Mouse (Mus musculus) embryonic facial prominence, embryonic 13.5 days (tissue): ENCODE data around the gene Dnmbp. TPM values are rescaled to one million over a fixed set of nuclear protein-coding genes. Genes with fewer than 3 reads are reported as not detected.

Experiments used
- ATAC-seq: fragments of 200-750 bp; cut with Nextera tagmentation; 2 replicates; pipeline ENCODE4 v1.8.0; 2017; ENCODE audit warnings: low read depth; ENCODE audit not compliant: insufficient number of reproducible peaks, insufficient read depth, low FRiP score, low TSS enrichment
- H3K27ac ChIP-seq: fragments of 300-500 bp; sonication (generic); 2 replicates; pipeline ENCODE4 v1.5.1; 2015; ENCODE audit warnings: moderate library complexity, mild to moderate bottlenecking, inconsistent platforms
- H3K27me3 ChIP-seq: fragments of 300-500 bp; sonication (generic); 2 replicates; pipeline ENCODE4 v1.6.1; 2015; ENCODE audit warnings: mild to moderate bottlenecking, inconsistent platforms
- H3K36me3 ChIP-seq: fragments of 300-500 bp; sonication (generic); 2 replicates; pipeline ENCODE4 v1.6.1; 2015; ENCODE audit warnings: mild to moderate bottlenecking, inconsistent platforms
- H3K4me1 ChIP-seq: fragments of 300-500 bp; sonication (generic); 2 replicates; pipeline ENCODE4 v1.6.1; 2015; ENCODE audit warnings: inconsistent platforms
- H3K4me2 ChIP-seq: fragments of 300-500 bp; sonication (generic); 2 replicates; pipeline ENCODE4 v1.6.1; 2015; ENCODE audit warnings: moderate library complexity, mild to moderate bottlenecking, inconsistent platforms
- H3K4me3 ChIP-seq: fragments of 300-500 bp; sonication (generic); 2 replicates; pipeline ENCODE4 v1.5.1; 2015; ENCODE audit warnings: mild to moderate bottlenecking, inconsistent platforms
- H3K9ac ChIP-seq: fragments of 300-500 bp; sonication (generic); 2 replicates; pipeline ENCODE4 v1.6.1; 2015; ENCODE audit warnings: mild to moderate bottlenecking, inconsistent platforms
- H3K9me3 ChIP-seq: fragments of 300-500 bp; sonication (generic); 2 replicates; pipeline ENCODE4 v1.6.1; 2016; ENCODE audit warnings: inconsistent platforms
- WGBS: fragments of 180-500 bp; shearing (Covaris S2); methylation state at CpG from one replicate; pipeline ENCODE4 v1.1.7; 2015; ENCODE audit warnings: mixed read lengths; 5-methylcytosine and 5-hydroxymethylcytosine counted together
- polyA plus RNA-seq: library from polyadenylated mRNA; unstranded; fragments of >200 nt; fragmentation: Nextera tagmentation; extraction: Ambion mirVana; gene quantifications from 2 replicates; pipeline ENCODE4 v1.2.1, GENCODE M21; 2015

Dnmbp gene
- polyA plus RNA-seq, 1 experiment from 2014 or later: 19.9 TPM

- WGBS: 64% methylated on average over 12 of the region's 12 CpGs
- Histone ChIP-seq H3K4me1 (peaks cover 20% of the 10 kb centered on the region), H3K4me2 (peak overlapping the region; percentile 35)
These were observed 53.5 kb downstream of the Dnmbp start for GRCm38 (mm10) chr19:43886371-43887099.

GRCm38 (mm10) chr19:43884668-43885498 is 55.1 kb downstream of the Dnmbp start:
- no peak overlapping the region for H3K4me3 ChIP-seq
- 0 out of 2 replicates have a peak, but pooled peaks cover 2% of the 10 kb centered on the region for H3K36me3 ChIP-seq
- ATAC-seq: no peak
- H3K9me3 ChIP-seq: 0 out of 2 replicates have a peak, but pooled peaks cover 3% of the 10 kb centered on the region
- H3K9ac ChIP-seq: no peak overlapping the region
- H3K27ac ChIP-seq: no peak overlapping the region
- no peak overlapping the region for H3K4me2 ChIP-seq
- 78% methylated on average over 13 of the region's 13 CpGs for WGBS
- no peaks in the 10 kb centered on the region for H3K27me3 ChIP-seq
- H3K4me1 ChIP-seq: peaks cover 25% of the 10 kb centered on the region

More at GRCm38 (mm10) chr19:43886371-43887099, 53.5 kb downstream of the Dnmbp start:
- H3K9me3 ChIP-seq: 0 out of 2 replicates have a peak, but pooled peaks cover 2% of the 10 kb centered on the region
- H3K4me3 ChIP-seq: no peak overlapping the region
- H3K9ac ChIP-seq: peak overlapping the region; percentile 7; the same call in 1 of the 2 replicates
- no peak for ATAC-seq
- 0 out of 2 replicates have a peak, but pooled peaks cover 2% of the 10 kb centered on the region for H3K36me3 ChIP-seq
- H3K27me3 ChIP-seq: no peaks in the 10 kb centered on the region
- H3K27ac ChIP-seq: no peak overlapping the region

GRCm38 (mm10) chr19:43882895-43883573 is 57.0 kb downstream of the Dnmbp start:
- WGBS: 35% methylated on average over 18 of the region's 18 CpGs
- Histone ChIP-seq H3K36me3 (0 out of 2 replicates have a peak, but pooled peaks cover 2% of the 10 kb centered on the region), H3K9ac (peak overlapping the region; percentile 58), H3K27me3 (no peaks in the 10 kb centered on the region), H3K4me1 (peaks cover 43% of the 10 kb centered on the region), H3K4me2 (peak overlapping the region; percentile 31), H3K4me3 (0 out of 2 replicates have a peak overlapping the region, but pooled peaks have one; percentile 4), H3K9me3 (0 out of 2 replicates have a peak, but pooled peaks cover 3% of the 10 kb centered on the region), H3K27ac (peak overlapping the region; percentile 12)
- no peak for ATAC-seq

GRCm38 (mm10) chr19:43881615-43882014 is 58.4 kb downstream of the Dnmbp start:
- Histone ChIP-seq H3K9me3 (0 out of 2 replicates have a peak, but pooled peaks cover 3% of the 10 kb centered on the region), H3K4me3 (no peak overlapping the region), H3K4me1 (peaks cover 49% of the 10 kb centered on the region), H3K4me2 (no peak overlapping the region), H3K36me3 (0 out of 2 replicates have a peak, but pooled peaks cover 2% of the 10 kb centered on the region), H3K27ac (no peak overlapping the region), H3K9ac (no peak overlapping the region), H3K27me3 (no peaks in the 10 kb centered on the region)
- WGBS: 85% methylated on average over 7 of the region's 7 CpGs
- ATAC-seq: no peak

- Histone ChIP-seq H3K9me3 (0 out of 2 replicates have a peak, but pooled peaks cover 3% of the 10 kb centered on the region), H3K36me3 (0 out of 2 replicates have a peak, but pooled peaks cover 2% of the 10 kb centered on the region), H3K4me2 (peak overlapping the region; percentile 89), H3K27me3 (no peaks in the 10 kb centered on the region), H3K27ac (no peak overlapping the region), H3K4me1 (peaks cover 61% of the 10 kb centered on the region), H3K9ac (no peak overlapping the region), H3K4me3 (no peak overlapping the region)
- no peak for ATAC-seq
- WGBS: 14% methylated on average over 3 of the region's 3 CpGs
These were observed 59.6 kb downstream of the Dnmbp start for GRCm38 (mm10) chr19:43880420-43880819.

- Histone ChIP-seq H3K4me3 (peak overlapping the region; percentile 64), H3K27ac (peak overlapping the region; percentile 82), H3K4me1 (peaks cover 64% of the 10 kb centered on the region), H3K36me3 (peaks cover 6% of the 10 kb centered on the region), H3K9ac (peak overlapping the region; percentile 82), H3K27me3 (no peaks in the 10 kb centered on the region), H3K4me2 (peak overlapping the region; percentile 89), H3K9me3 (0 out of 2 replicates have a peak, but pooled peaks cover 3% of the 10 kb centered on the region)
- ATAC-seq: peak; percentile 68; the same call in 1 of the 2 replicates
- WGBS: 1% methylated on average over 41 of the region's 41 CpGs
These were observed 60.4 kb downstream of the Dnmbp start for GRCm38 (mm10) chr19:43879401-43880212.

- H3K4me2 ChIP-seq: peak overlapping the region; percentile 89
- H3K36me3 ChIP-seq: peaks cover 14% of the 10 kb centered on the region
- no peaks in the 10 kb centered on the region for H3K27me3 ChIP-seq
- H3K27ac ChIP-seq: peak overlapping the region; percentile 82; the same call in 1 of the 2 replicates
- no peak for ATAC-seq
- 6% methylated on average over 17 of the region's 17 CpGs for WGBS
- H3K9me3 ChIP-seq: 0 out of 2 replicates have a peak, but pooled peaks cover 3% of the 10 kb centered on the region
- H3K9ac ChIP-seq: peak overlapping the region; percentile 82
- peak overlapping the region; percentile 64 for H3K4me3 ChIP-seq
- peaks cover 62% of the 10 kb centered on the region for H3K4me1 ChIP-seq
These were observed 61.6 kb downstream of the Dnmbp start for GRCm38 (mm10) chr19:43878111-43879092.

DNA sequence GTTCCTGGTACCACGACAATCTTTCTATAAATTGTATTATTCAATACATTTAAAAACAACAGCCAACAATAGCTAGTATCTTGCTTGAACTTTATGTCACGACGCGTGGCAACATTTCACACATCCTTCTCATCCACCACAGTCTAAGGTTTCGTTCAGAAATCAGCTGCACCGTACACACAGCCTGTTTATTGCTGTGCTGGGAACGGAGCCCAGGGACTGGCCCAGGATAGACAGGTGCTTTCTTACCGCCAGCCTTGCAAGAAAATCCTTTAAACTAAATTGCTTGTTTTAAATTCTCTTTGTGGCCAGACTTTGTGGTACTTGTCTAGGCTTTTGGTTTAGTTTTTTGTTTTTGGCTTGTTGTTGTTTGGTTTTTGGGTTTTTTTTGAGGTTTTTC is 62.6 kb downstream of the Dnmbp start:
- no peak for ATAC-seq
- Histone ChIP-seq H3K27me3 (no peaks in the 10 kb centered on the region), H3K36me3 (peaks cover 22% of the 10 kb centered on the region), H3K9me3 (0 out of 2 replicates have a peak, but pooled peaks cover 3% of the 10 kb centered on the region), H3K27ac (no peak overlapping the region), H3K4me2 (no peak overlapping the region; the same call in 1 of the 2 replicates), H3K9ac (no peak overlapping the region), H3K4me3 (no peak overlapping the region), H3K4me1 (peaks cover 54% of the 10 kb centered on the region)
- WGBS: 80% methylated on average over 8 of the region's 8 CpGs

DNA sequence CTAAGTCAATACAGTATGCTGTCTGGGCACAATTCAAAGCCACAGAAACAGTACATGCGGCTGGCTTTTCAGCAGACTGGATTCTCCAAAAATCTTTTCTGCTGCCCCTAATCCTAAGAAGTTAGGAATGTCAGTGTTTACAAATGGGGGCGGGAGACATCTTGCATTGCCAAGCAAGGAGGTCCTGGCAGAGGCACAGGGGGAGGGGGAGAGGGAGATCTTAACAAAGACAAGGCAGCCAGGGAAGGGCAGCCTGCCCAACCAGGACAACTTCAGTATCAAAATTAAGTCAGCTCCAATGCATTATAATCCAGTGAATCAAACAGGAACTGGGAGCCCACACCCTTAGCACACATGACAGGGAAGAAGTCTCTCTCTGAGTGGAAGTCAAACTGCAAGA is 64.0 kb downstream of the Dnmbp start:
- peaks cover 33% of the 10 kb centered on the region for H3K36me3 ChIP-seq
- no peak for ATAC-seq
- H3K4me1 ChIP-seq: peaks cover 54% of the 10 kb centered on the region

More for the DNA sequence above, 64.0 kb downstream of the Dnmbp start:
- WGBS: 23% methylated on average over 2 of the region's 2 CpGs
- no peak overlapping the region for H3K9ac ChIP-seq
- no peaks in the 10 kb centered on the region for H3K27me3 ChIP-seq
- no peaks in the 10 kb centered on the region for H3K9me3 ChIP-seq
- H3K4me2 ChIP-seq: no peak overlapping the region
- no peak overlapping the region for H3K27ac ChIP-seq
- H3K4me3 ChIP-seq: no peak overlapping the region
